Mouse (Mus musculus) C2C12 (cell line): ENCODE measurements around the gene Rgs11.

ENCODE experiments used
- CTCF ChIP-seq: IDR thresholded peaks from one replicate; pipeline ENCODE4 v1.5.1; 2011; ENCODE audit not compliant: control insufficient read depth, insufficient read depth, insufficient read length
- FOSL1 ChIP-seq: IDR thresholded peaks from one replicate; pipeline ENCODE4 v1.8.0; 2011; ENCODE audit warnings: mild to moderate bottlenecking, low read length; ENCODE audit not compliant: poor library complexity, insufficient read depth, severe bottlenecking
- MAX ChIP-seq: IDR thresholded peaks from one replicate; pipeline ENCODE4 v1.6.1; 2011; ENCODE audit warnings: mild to moderate bottlenecking, control low read depth
- MYOD1 ChIP-seq: IDR thresholded peaks from one replicate; pipeline ENCODE4 v1.6.1; 2011; ENCODE audit warnings: low read depth; ENCODE audit not compliant: control insufficient read depth, insufficient read length
- USF1 ChIP-seq: IDR thresholded peaks from one replicate; pipeline ENCODE4 v1.6.1; 2011; ENCODE audit warnings: low read depth, mild to moderate bottlenecking, control low read depth, moderate library complexity

- TF ChIP-seq CTCF (no peak), MYOD1 (no peak), USF1 (no peak), MAX (no peak), FOSL1 (no peak)
Observed at GRCm38 (mm10) chr17:26221508-26221907, 18.8 kb downstream of the Rgs11 start.
